Mouse (Mus musculus) liver, adult 2 months (tissue): ENCODE measurements around the gene Iqcc.

ENCODE experiments used
- CTCF ChIP-seq: fragments of 200-500 bp; IDR thresholded peaks from 2 replicates; pipeline ENCODE4 v1.5.1; 2011; ENCODE audit warnings: low read depth, low read length, control low read depth
- POLR2A ChIP-seq: fragments of 200-500 bp; IDR thresholded peaks from 2 replicates; pipeline ENCODE4 v1.6.1; 2011; ENCODE audit warnings: low read length, control low read depth; ENCODE audit not compliant: insufficient read depth; ENCODE audit errors: extremely low read depth

DNA sequence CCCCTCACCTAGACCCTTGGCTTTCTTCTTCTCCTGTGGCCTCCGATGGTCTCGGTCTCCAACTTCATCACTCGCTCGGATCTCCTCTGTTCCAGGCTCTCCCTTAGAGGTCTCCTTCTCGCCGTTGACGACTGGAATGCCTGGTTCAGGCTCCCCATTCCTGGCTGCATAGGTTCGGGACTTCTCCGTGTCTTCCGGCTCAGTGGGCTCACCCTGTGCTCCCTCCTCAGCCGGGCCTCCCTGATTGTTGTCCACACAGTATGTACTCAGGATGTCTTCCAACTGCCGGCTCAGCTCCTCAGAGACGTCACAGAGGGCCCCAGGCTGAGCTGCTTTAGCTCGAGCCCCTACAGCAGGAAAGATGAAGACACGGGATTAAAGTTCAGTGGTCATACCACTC lies 20.3 kb upstream of the Iqcc start:
- no peak for TF ChIP-seq CTCF
- TF ChIP-seq POLR2A: no peak
